Mouse (Mus musculus): ENCODE data around the gene Mast4. TPM values are rescaled to one million over a fixed set of nuclear protein-coding genes. Genes with fewer than 3 reads are reported as not detected.
A peak's percentile ranks its signal among the peaks of the same experiment; 100 is the strongest.

Mast4 gene
- polyA plus RNA-seq, 1 experiment, result 51.8 TPM

DNA sequence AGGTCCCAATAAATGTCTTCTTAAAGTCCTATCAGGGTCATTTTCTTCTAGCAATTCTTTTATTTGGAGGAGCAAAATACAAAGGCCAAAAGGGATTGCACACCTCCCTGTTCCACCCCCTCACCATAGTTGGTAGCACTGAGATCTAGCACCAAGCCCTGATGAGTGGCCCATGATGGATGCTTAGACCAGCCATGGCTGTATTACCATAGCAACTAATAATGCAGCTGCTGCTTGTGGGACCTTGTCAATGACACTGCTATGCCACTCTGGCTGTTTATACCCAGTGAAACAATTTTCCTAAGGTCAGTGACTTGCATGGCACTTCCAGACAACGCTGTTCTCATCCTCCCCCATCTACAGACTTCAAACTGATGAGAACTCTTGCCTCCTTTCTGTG, 570.1 kb downstream of the Mast4 start:
- no peaks in the 10 kb centered on the region for H3K4me1 ChIP-seq (ENCODE audit: control insufficient read depth, insufficient read depth, low read length)
- no peak for TF ChIP-seq CTCF (IDR thresholded peaks at IDR 0.05; ENCODE audit: borderline replicate concordance, insufficient read depth, low read length)
- no peak overlapping the region for H3K27ac ChIP-seq (ENCODE audit: insufficient read depth, low read length)
- H3K4me3 ChIP-seq (ENCODE audit: insufficient read depth, low read length), result no peak overlapping the region

DNA sequence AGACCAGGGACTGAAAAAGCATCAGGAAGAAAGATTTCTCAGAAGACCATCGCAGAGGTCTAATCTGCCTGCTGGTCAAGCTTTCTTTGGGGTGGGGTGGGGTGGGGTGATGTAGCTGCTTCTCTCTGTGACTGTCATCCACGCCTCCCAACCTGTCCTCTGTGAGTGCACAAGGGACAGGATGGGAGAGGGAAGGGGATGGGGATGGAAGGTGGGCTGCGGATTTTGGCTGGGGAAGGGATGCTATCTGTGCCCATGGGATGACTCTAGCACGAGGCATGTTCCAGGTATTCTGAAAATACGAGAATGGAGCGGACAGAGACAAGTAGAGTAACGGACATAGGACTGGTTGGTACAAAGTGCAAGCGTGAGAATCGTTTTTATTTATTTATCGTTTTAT, 572.1 kb downstream of the Mast4 start:
- Histone ChIP-seq H3K4me3 (ENCODE audit: insufficient read depth, low read length) (no peak overlapping the region), H3K4me1 (ENCODE audit: control insufficient read depth, insufficient read depth, low read length) (no peaks in the 10 kb centered on the region), H3K27ac (ENCODE audit: insufficient read depth, low read length) (no peak overlapping the region)
- TF ChIP-seq CTCF (IDR thresholded peaks at IDR 0.05; ENCODE audit: borderline replicate concordance, insufficient read depth, low read length), result no peak
- no peak for TF ChIP-seq POLR2A (IDR thresholded peaks at IDR 0.05; ENCODE audit: low read depth, low read length)

DNA sequence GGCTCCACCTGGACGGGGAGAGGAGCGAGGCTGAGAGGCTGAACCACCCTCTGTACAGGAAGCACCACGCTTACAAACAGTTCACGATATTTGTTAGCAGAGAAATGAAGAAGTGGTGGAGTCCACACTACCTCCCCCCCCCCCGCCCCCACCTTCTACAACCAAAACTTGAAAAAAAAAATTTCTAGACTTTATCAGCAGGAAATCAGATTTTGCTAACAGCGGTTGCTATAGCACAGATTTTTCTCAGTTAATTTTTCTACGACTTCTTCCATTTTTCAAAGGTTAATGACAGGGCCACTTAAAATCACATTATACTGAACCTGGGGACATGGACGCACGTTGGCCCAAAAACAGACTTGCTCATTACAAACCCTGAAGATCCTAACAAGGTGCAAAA, 572.9 kb downstream of the Mast4 start:
- 0 out of 2 replicates have a peak, but pooled peaks cover under 1% of the 10 kb centered on the region for H3K4me1 ChIP-seq (ENCODE audit: control insufficient read depth, insufficient read depth, low read length)
- TF ChIP-seq CTCF (IDR thresholded peaks at IDR 0.05; ENCODE audit: borderline replicate concordance, insufficient read depth, low read length) (no peak), POLR2A (IDR thresholded peaks at IDR 0.05; ENCODE audit: low read depth, low read length) (no peak)
- no peak overlapping the region for H3K4me3 ChIP-seq (ENCODE audit: insufficient read depth, low read length)
- H3K27ac ChIP-seq (ENCODE audit: insufficient read depth, low read length), result no peak overlapping the region

DNA sequence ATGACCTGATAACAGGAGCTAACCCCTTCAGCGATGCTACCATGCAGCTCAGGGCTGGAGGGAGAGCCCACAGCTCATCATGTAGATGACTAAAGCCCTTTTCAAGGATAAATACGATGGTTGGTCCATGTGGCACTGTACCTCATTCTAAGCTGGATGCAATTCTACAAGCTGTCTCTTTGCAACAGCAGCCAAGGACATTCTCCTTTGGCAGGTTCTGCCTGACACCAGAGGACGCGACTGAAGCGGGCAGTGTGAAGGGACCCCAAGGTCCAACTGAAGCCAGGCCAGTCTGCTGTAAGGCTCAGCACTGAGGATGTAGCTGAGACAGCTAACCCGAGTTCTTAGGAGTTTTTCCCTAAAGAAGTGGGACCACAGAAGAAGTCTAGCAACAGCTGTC, 576.3 kb downstream of the Mast4 start:
- Histone ChIP-seq H3K4me3 (ENCODE audit: insufficient read depth, low read length) (no peak overlapping the region), H3K4me1 (ENCODE audit: control insufficient read depth, insufficient read depth, low read length) (peaks cover 13% of the 10 kb centered on the region), H3K27ac (ENCODE audit: insufficient read depth, low read length) (no peak overlapping the region)
- TF ChIP-seq CTCF (IDR thresholded peaks at IDR 0.05; ENCODE audit: borderline replicate concordance, insufficient read depth, low read length), result no peak
- TF ChIP-seq POLR2A (IDR thresholded peaks at IDR 0.05; ENCODE audit: low read depth, low read length), result no peak

DNA sequence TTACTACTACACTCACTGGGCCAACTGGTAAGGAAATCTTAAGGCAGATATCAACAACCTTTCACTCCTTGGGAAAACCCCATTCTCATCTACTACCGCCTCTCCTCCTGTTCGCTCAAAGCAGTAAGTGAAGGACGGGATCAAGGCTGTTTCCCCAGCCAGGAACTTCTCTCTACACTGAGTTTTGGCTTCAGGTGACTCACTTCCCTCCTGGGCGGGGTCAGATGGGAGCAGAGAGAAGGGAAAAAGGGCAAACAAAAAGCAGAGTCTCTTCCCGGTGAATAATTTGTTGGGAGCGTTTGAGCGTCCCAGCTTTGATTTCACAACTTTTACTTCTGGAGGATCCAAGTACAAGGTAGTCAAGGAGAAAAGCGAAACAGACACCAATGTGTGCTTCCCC, 578.2 kb downstream of the Mast4 start:
- no peak overlapping the region for H3K4me3 ChIP-seq (ENCODE audit: insufficient read depth, low read length)
- peaks cover 13% of the 10 kb centered on the region for H3K4me1 ChIP-seq (ENCODE audit: control insufficient read depth, insufficient read depth, low read length)
- TF ChIP-seq CTCF (IDR thresholded peaks at IDR 0.05; ENCODE audit: borderline replicate concordance, insufficient read depth, low read length) (no peak), POLR2A (IDR thresholded peaks at IDR 0.05; ENCODE audit: low read depth, low read length) (no peak)
- no peak overlapping the region for H3K27ac ChIP-seq (ENCODE audit: insufficient read depth, low read length)

DNA sequence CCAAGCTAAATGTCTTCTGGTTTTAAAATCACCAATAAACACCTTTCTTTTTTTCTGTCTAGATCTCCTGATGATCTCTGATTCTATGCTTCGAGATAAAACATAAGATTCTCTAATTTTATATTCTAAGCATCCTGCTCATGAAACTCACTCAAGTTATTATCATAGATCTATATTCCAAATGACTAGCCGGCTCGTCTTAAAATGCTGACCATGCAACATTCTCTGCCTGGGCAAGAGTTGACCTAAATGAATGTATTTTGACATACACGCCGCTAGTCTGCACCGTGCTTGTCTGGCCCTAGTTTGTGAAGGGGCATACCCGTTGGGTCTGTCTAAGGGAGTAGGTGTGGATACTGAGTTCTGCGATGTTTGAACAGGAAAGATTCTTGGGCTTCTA, 579.2 kb downstream of the Mast4 start:
- TF ChIP-seq CTCF (IDR thresholded peaks at IDR 0.05; ENCODE audit: borderline replicate concordance, insufficient read depth, low read length) (no peak), POLR2A (IDR thresholded peaks at IDR 0.05; ENCODE audit: low read depth, low read length) (no peak)
- Histone ChIP-seq H3K4me1 (ENCODE audit: control insufficient read depth, insufficient read depth, low read length) (peaks cover 13% of the 10 kb centered on the region), H3K4me3 (ENCODE audit: insufficient read depth, low read length) (no peak overlapping the region)

DNA sequence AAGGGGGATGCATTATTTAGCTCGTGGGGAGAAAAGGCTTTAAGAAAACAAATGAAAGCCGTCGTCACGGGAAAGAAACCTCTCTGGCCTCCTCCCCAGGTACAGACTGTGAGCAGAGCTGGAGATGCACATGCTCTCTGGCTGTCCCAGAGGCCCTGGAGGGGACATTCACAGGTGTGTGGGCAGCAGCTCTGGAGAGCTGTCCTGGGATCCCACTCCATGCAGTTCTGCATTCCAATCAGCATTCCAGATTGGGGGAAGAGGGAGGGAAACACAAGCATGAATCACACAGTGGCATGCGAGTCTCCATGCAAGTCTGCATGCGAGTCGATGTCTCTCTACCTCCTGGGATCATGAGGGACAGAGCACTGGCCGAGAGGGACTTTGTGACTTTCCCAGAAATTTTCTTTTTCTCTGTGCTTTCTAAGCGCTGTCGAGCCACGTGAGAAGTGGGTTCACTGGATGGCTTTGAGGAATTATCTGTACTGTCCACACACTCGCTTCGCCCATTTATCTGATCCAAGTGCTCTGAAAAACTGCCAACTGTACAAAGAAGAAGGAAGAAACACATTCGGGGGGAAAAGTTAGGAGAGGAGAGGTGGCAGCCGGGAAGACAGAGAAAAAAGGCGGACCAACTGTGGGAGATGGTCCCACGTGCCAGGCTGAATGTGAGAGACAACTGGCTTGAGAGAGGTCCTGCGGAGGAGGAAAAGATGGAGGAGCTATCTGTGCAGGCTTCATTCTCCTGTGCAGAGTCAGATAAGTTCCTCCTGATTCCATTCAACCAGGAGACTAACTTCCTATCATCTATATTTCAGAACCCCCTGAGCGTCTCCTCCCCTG, 580.4 kb downstream of the Mast4 start:
- no peak for TF ChIP-seq CTCF (IDR thresholded peaks at IDR 0.05; ENCODE audit: borderline replicate concordance, insufficient read depth, low read length)
- no peak for TF ChIP-seq POLR2A (IDR thresholded peaks at IDR 0.05; ENCODE audit: low read depth, low read length)

More for the DNA sequence above, 579.2 kb downstream of the Mast4 start:
- H3K27ac ChIP-seq (ENCODE audit: insufficient read depth, low read length), result 0 out of 2 replicates have a peak overlapping the region, but pooled peaks have one; percentile 20

DNA sequence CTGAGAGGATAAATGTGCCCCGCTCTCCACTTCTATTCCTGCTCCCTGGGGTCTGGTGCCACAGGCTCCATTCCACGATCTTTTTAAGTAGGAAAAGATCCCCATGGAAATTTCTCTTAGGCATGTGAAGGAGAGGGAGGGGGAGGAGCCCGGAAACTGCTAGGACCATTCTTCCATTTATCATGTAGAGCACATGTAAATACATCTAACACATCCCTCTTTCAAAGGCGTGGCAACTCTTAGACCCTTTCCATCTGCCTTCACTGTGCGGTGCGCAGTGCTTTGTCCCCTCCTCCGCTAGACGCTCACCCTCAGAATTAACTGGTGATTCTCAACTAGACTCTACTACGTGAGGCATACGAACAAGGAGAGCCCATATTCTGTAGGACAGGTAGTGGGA, 584.4 kb downstream of the Mast4 start:
- H3K27ac ChIP-seq (ENCODE audit: insufficient read depth, low read length), result no peak overlapping the region
- TF ChIP-seq POLR2A (IDR thresholded peaks at IDR 0.05; ENCODE audit: low read depth, low read length) (no peak), CTCF (IDR thresholded peaks at IDR 0.05; ENCODE audit: borderline replicate concordance, insufficient read depth, low read length) (no peak)
- no peak overlapping the region for H3K4me3 ChIP-seq (ENCODE audit: insufficient read depth, low read length)
- H3K4me1 ChIP-seq (ENCODE audit: control insufficient read depth, insufficient read depth, low read length), result peaks cover 19% of the 10 kb centered on the region

More for the DNA sequence above, 580.4 kb downstream of the Mast4 start:
- Histone ChIP-seq H3K4me3 (ENCODE audit: insufficient read depth, low read length) (no peak overlapping the region), H3K27ac (ENCODE audit: insufficient read depth, low read length) (peak overlapping the region; percentile 20; the same call in 1 of the 2 replicates), H3K4me1 (ENCODE audit: control insufficient read depth, insufficient read depth, low read length) (peaks cover 13% of the 10 kb centered on the region)

DNA sequence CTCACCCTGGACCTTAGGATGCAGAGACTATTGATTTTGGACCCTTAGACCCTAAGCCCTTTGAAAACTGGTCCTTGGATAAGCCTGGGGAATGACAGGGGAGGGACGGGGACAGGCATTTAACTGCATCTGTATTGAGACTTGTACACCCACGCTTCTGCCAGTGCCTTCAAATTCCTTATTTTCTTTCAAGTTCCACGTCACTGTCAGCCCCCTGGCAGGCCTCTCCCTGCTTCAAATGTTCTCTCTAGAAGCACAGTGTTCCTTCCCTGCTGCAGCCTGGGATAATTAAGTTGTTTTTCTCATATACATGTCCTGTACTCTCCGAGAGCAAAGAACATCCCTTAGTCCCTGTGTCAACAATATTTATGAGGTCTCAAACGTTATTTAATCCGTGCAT, 585.1 kb downstream of the Mast4 start:
- TF ChIP-seq POLR2A (IDR thresholded peaks at IDR 0.05; ENCODE audit: low read depth, low read length), result no peak
- no peak for TF ChIP-seq CTCF (IDR thresholded peaks at IDR 0.05; ENCODE audit: borderline replicate concordance, insufficient read depth, low read length)
- Histone ChIP-seq H3K27ac (ENCODE audit: insufficient read depth, low read length) (no peak overlapping the region), H3K4me3 (ENCODE audit: insufficient read depth, low read length) (no peak overlapping the region), H3K4me1 (ENCODE audit: control insufficient read depth, insufficient read depth, low read length) (peaks cover 17% of the 10 kb centered on the region)

DNA sequence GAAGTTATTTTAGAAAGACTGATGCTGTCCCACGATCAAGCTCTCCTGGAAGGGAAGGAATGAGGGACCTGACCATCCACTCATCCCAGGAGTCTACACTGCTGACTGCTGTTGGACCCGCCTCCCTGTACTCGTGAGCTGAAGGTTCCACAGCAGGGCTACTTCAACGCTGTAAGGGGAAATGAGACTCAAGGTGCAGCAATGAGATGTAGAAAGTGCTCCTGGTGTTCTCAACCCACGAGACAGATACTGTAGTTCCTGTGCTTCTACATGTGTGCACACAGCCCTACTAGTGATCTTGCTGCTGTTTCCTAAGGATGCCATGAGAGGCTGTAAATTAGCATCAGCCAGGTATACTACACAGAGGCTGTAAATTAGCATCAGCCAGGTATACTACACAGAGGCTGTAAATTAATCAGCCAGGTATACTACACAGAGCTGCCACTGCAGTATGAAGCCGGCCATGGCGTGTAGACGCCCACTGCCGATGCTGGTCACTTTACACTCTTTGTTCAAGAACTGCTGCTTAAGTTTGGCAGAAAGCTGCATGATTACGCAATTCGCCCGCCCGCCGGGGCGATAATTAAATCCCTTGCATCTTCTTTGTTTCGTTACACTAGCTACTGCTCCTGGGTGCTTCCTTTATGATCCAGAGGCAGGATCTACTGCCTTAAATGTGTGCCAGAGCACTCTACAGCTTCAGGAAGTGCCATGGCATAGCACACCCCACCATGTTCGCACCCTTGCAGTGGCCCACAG, 587.3 kb downstream of the Mast4 start:
- Histone ChIP-seq H3K4me3 (ENCODE audit: insufficient read depth, low read length) (no peak overlapping the region), H3K27ac (ENCODE audit: insufficient read depth, low read length) (peak overlapping the region; percentile 20; the same call in 1 of the 2 replicates), H3K4me1 (ENCODE audit: control insufficient read depth, insufficient read depth, low read length) (peaks cover 9% of the 10 kb centered on the region)
- TF ChIP-seq POLR2A (IDR thresholded peaks at IDR 0.05; ENCODE audit: low read depth, low read length) (no peak), CTCF (IDR thresholded peaks at IDR 0.05; ENCODE audit: borderline replicate concordance, insufficient read depth, low read length) (no peak)
